Comparison of ENCODE assay signal across 9 mouse cellular contexts in the genomic region with DNA sequence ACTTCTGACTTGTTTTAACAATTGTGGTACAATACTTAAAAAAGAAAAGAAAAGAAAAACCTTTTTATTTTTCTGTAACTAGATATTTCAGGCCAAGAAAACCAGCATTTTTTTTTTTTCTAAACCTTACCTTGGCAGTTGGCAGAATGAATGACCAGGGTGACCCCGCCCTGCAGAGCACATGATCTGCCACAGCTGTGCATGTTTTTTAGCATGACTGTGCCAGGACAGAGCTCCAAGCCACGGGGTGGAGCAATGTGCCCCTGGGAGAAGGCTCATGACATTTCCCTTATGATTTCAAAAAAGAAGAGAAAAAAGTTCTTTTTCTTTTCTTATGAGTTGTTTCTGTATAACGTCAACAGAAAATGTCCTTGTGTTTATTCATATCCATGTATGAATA. TPM values are rescaled to one million over a fixed set of nuclear protein-coding genes. Genes with fewer than 3 reads are reported as not detected.
A peak's percentile ranks its signal among the peaks of the same experiment; 100 is the strongest.
DNase-seq lines count a peak whose midpoint lies in the region; ATAC-seq and TF ChIP-seq lines count a peak whose summit lies in the region.
"Had no signal": no experiment of that assay in that cellular context is flagged by ENCODE, and none has a peak within 500 bp of the region (broad histone marks: within the 10 kb centered on the region; RNA-seq: fewer than 3 reads in every experiment).

No protein-coding gene starts in this region.

- ATAC-seq in liver, embryonic 12.5 days = no peak
- ATAC-seq in cerebellum, adult (ENCODE audit: insufficient number of reproducible peaks, low FRiP score, low TSS enrichment) = no peak

- TF ChIP-seq RAD21 in MEL (IDR thresholded peaks at IDR 0.05; ENCODE audit: low read depth, low read length) = no peak

- WGBS in liver, embryonic 12.5 days (ENCODE audit: insufficient replicate concordance) = 57% methylated on average over 3 of the region's 3 CpGs
- 72% methylated on average over 3 of the region's 3 CpGs for WGBS in limb, embryonic 10.5 days

- no peaks in the 10 kb centered on the region for H3K27me3 ChIP-seq in MEL (ENCODE audit: control insufficient read depth in 1 of 2, insufficient read depth in 2 of 2, low read length in 2 of 2)
- no peaks in the 10 kb centered on the region for H3K27me3 ChIP-seq in liver, embryonic 12.5 days (replicated peaks)
- no peaks in the 10 kb centered on the region for H3K27me3 ChIP-seq in limb, embryonic 10.5 days (ENCODE audit: low read depth, poor library complexity, severe bottlenecking)

- no peak for TF ChIP-seq POLR2A in MEL (IDR thresholded peaks at IDR 0.05; ENCODE audit: control insufficient read depth in 1 of 2, insufficient read depth in 1 of 2, low read depth in 1 of 2, low read length in 2 of 2, poor library complexity in 1 of 2)

- DNase-seq in 3134 (ENCODE audit: extremely low read depth, insufficient read length, low spot score) (peak; percentile 27), MEL (ENCODE audit: low read depth, low spot score) (no peak)
- DNase-seq in gastrocnemius, postnatal 10 days = peak; percentile 39
- no peak for DNase-seq in left cerebral cortex, adult 11 months (ENCODE audit: low spot score)
- no peak for DNase-seq in limb, embryonic 10.5 days (ENCODE audit: low spot score)
- no peak for DNase-seq in cerebellum, adult 11-12 months
- DNase-seq: layer of hippocampus, adult 9-11 months had no signal

- peaks cover 20% of the 10 kb centered on the region for H3K79me2 ChIP-seq in MEL (ENCODE audit: control insufficient read depth, insufficient read depth, low read length, poor library complexity)

- no peak overlapping the region for H3K27ac ChIP-seq in MEL (ENCODE audit: control insufficient read depth, low read depth, low read length)
- peak overlapping the region; percentile 62; the same call in 1 of the 2 replicates for H3K27ac ChIP-seq in liver, embryonic 12.5 days
- H3K27ac ChIP-seq in limb, embryonic 10.5 days = no peak overlapping the region

- H3K9ac ChIP-seq in MEL (ENCODE audit: control insufficient read depth, low read depth, low read length, poor library complexity, severe bottlenecking) = no peak overlapping the region
- H3K9ac ChIP-seq in liver, embryonic 12.5 days = no peak overlapping the region

- peaks cover 0 to 23% of the 10 kb centered on the region in 2 experiments; a peak in 2 of 4 replicates for H3K36me3 ChIP-seq in MEL (ENCODE audit: control insufficient read depth in 1 of 2, insufficient read depth in 2 of 2, low read length in 2 of 2)
- peaks cover 2% of the 10 kb centered on the region; the same call in 1 of the 2 replicates for H3K36me3 ChIP-seq in liver, embryonic 12.5 days
- peaks cover 4% of the 10 kb centered on the region for H3K36me3 ChIP-seq in limb, embryonic 10.5 days

- TF ChIP-seq EP300 in MEL (IDR thresholded peaks at IDR 0.05; ENCODE audit: low read depth in 1 of 2, low read length in 2 of 2) = no peak

- H3K4me1 ChIP-seq in MEL (ENCODE audit: control insufficient read depth in 1 of 2, insufficient read depth in 2 of 2, low read length in 2 of 2) = peaks cover 18 to 19% of the 10 kb centered on the region in 2 experiments
- H3K4me1 ChIP-seq in liver, embryonic 12.5 days = peaks cover 70% of the 10 kb centered on the region
- peaks cover 35% of the 10 kb centered on the region for H3K4me1 ChIP-seq in limb, embryonic 10.5 days

- no peak for TF ChIP-seq CTCF in MEL (IDR thresholded peaks at IDR 0.05 in 2 of 3, conservative IDR thresholded peaks at IDR 0.05 in 1 of 3; ENCODE audit: control insufficient read depth in 1 of 3, insufficient read depth in 1 of 3, low read depth in 2 of 3, low read length in 3 of 3, poor library complexity in 1 of 3, severe bottlenecking in 1 of 3)

- H3K4me3 ChIP-seq in MEL (ENCODE audit: control insufficient read depth in 1 of 2, insufficient read depth in 1 of 2, low read depth in 2 of 2, low read length in 2 of 2) = no peak overlapping the region
- no peak overlapping the region for H3K4me3 ChIP-seq in liver, embryonic 12.5 days
- H3K4me3 ChIP-seq in limb, embryonic 10.5 days = no peak overlapping the region

- H3K4me2 ChIP-seq in liver, embryonic 12.5 days = no peak overlapping the region

- no peaks in the 10 kb centered on the region for H3K9me3 ChIP-seq in MEL (replicated peaks; ENCODE audit: insufficient read depth, low read length)
- no peaks in the 10 kb centered on the region for H3K9me3 ChIP-seq in liver, embryonic 12.5 days (replicated peaks)
- 0 out of 2 replicates have a peak, but pooled peaks cover 2% of the 10 kb centered on the region for H3K9me3 ChIP-seq in limb, embryonic 10.5 days (replicated peaks)

TF ChIP-seq in MEL, 35 proteins besides CTCF, POLR2A, EP300 and RAD21:
- TF ChIP-seq USF1 (IDR thresholded peaks at IDR 0.05; ENCODE audit: low read depth, low read length) (peak; percentile 50; the same call in 1 of the 2 replicates), ZC3H11A (IDR thresholded peaks at IDR 0.05; ENCODE audit: low read depth, low read length) (no peak), ETS1 (IDR thresholded peaks at IDR 0.05; ENCODE audit: low read depth, low read length) (peak; percentile 51), ZNF384 (IDR thresholded peaks at IDR 0.05; ENCODE audit: low read depth, low read length) (peak; percentile 34), BHLHE40 (IDR thresholded peaks at IDR 0.05; ENCODE audit: borderline replicate concordance, low read depth, low read length) (no peak; the same call in 1 of the 2 replicates)

RNA-seq across cellular contexts. Expression of gene Mesd, which starts 5.1 kb away (rescaled TPM):
- total RNA-seq in MEL (2012; rRNA removed) = 75.8 and 83.3 TPM in 2 replicates
- polyA plus RNA-seq in MEL (2012; ENCODE audit: insufficient read depth in 1 of 2, insufficient read length in 2 of 2, low read depth in 1 of 2, low replicate concordance in 2 of 2, missing spikeins in 1 of 2) = 100 to 1,000 TPM in 1 of 2 experiments, 10 to 100 TPM in 1; 64.5 to 135 TPM
- 10 to 100 TPM; 43.4 to 54.3 TPM for total RNA-seq in gastrocnemius, postnatal 10 days (2021)
- polyA plus RNA-seq in liver, embryonic 12.5 days (2016; fragmentation: Nextera tagmentation; extraction: Ambion mirVana) = 71.4 and 76.5 TPM in 2 replicates
- polyA plus RNA-seq in limb, embryonic 10.5 days (2016; fragmentation: Nextera tagmentation; extraction: Ambion mirVana) = 104 and 106 TPM in 2 replicates

RNA-seq across cellular contexts. Expression of gene Tlnrd1, which starts 5.3 kb away (rescaled TPM):
- total RNA-seq in MEL (2012; rRNA removed) = 7.5 and 8.8 TPM in 2 replicates
- 10 to 100 TPM in 1 of 2 experiments, not detected in 1; 18.0 TPM for polyA plus RNA-seq in MEL (2012; ENCODE audit: insufficient read depth in 1 of 2, insufficient read length in 2 of 2, low read depth in 1 of 2, low replicate concordance in 2 of 2, missing spikeins in 1 of 2)
- total RNA-seq in gastrocnemius, postnatal 10 days (2021) = 10 to 100 TPM in 1 of 2 experiments, 1 to 10 TPM in 1; 6.8 to 10.9 TPM
- polyA plus RNA-seq in liver, embryonic 12.5 days (2016; fragmentation: Nextera tagmentation; extraction: Ambion mirVana) = 21.7 and 23.1 TPM in 2 replicates
- 21.3 and 22.0 TPM in 2 replicates for polyA plus RNA-seq in limb, embryonic 10.5 days (2016; fragmentation: Nextera tagmentation; extraction: Ambion mirVana)

Comparison
In these comparisons a context has a peak if more than half of its experiments do, and no peak if none do; other contexts are left out.
1. DNase-seq: peak in 3134 (single experiment) and gastrocnemius, postnatal 10 days (single experiment); none in MEL (single experiment), left cerebral cortex, adult 11 months (single experiment), limb, embryonic 10.5 days (single experiment) and cerebellum, adult 11-12 months (single experiment).